Mouse (Mus musculus) cerebellum, adult 2 months (tissue): Measurements from ENCODE around the gene Gpkow.
A peak's percentile ranks its signal among the peaks of the same experiment; 100 is the strongest.

Source experiments
- CTCF ChIP-seq: fragments of 200-500 bp; IDR thresholded peaks from 2 replicates; pipeline ENCODE4 v1.5.1; 2011; ENCODE audit warnings: low read depth, mild to moderate bottlenecking, control low read depth, low read length, moderate library complexity, borderline replicate concordance; ENCODE audit not compliant: insufficient read depth
- POLR2A ChIP-seq: fragments of 200-500 bp; IDR thresholded peaks from 2 replicates; pipeline ENCODE4 v1.6.1; 2011; ENCODE audit warnings: low read length, control low read depth, borderline replicate concordance; ENCODE audit not compliant: insufficient read depth

- TF ChIP-seq CTCF (peak; percentile 54; the same call in 1 of the 2 replicates), POLR2A (no peak)
Measured at GRCm38 (mm10) chrX:7743470-7743869, 46.5 kb downstream of the Gpkow start.
